Mouse (Mus musculus): ENCODE measurements around the gene Ano1. TPM values are rescaled to one million over a fixed set of nuclear protein-coding genes. Genes with fewer than 3 reads are reported as not detected.

Gene Ano1
- polyA plus RNA-seq, 1 experiment from 2014 or later, result 14.3 TPM

GRCm38 (mm10) chr7:144787501-144787900 lies 35.7 kb upstream of the Ano1 start:
- no peak overlapping the region for H3K4me2 ChIP-seq
- ATAC-seq (replicated peaks; ENCODE audit: insufficient number of reproducible peaks, low FRiP score, low TSS enrichment), result no peak
- 0 out of 2 replicates have a peak overlapping the region, but pooled peaks have one; percentile 10 for H3K9ac ChIP-seq (ENCODE audit: low read depth, low read length)
- H3K36me3 ChIP-seq (ENCODE audit: control insufficient read depth, insufficient read depth, low read length), result no peaks in the 10 kb centered on the region
- no peak overlapping the region for H3K4me3 ChIP-seq (ENCODE audit: low read depth, low read length)
- H3K9me3 ChIP-seq (replicated peaks; ENCODE audit: control insufficient read depth, low read length), result no peaks in the 10 kb centered on the region
- H3K27ac ChIP-seq (ENCODE audit: low read depth, low read length), result peak overlapping the region; percentile 74
- WGBS (ENCODE audit: insufficient replicate concordance), result 79% methylated on average over 5 of the region's 5 CpGs
- peaks cover 29% of the 10 kb centered on the region for H3K27me3 ChIP-seq (ENCODE audit: control insufficient read depth, insufficient read depth, low read length)
- H3K4me1 ChIP-seq (ENCODE audit: control insufficient read depth, insufficient read depth, low read length), result peaks cover 34% of the 10 kb centered on the region

GRCm38 (mm10) chr7:144786571-144786970 lies 34.8 kb upstream of the Ano1 start:
- Histone ChIP-seq H3K9me3 (replicated peaks; ENCODE audit: control insufficient read depth, low read length) (no peaks in the 10 kb centered on the region), H3K4me3 (ENCODE audit: low read depth, low read length) (no peak overlapping the region), H3K27me3 (ENCODE audit: control insufficient read depth, insufficient read depth, low read length) (peaks cover 31% of the 10 kb centered on the region), H3K4me2 (peak overlapping the region; percentile 27), H3K9ac (ENCODE audit: low read depth, low read length) (peak overlapping the region; percentile 12; the same call in 1 of the 2 replicates), H3K36me3 (ENCODE audit: control insufficient read depth, insufficient read depth, low read length) (no peaks in the 10 kb centered on the region), H3K27ac (ENCODE audit: low read depth, low read length) (peak overlapping the region; percentile 82), H3K4me1 (ENCODE audit: control insufficient read depth, insufficient read depth, low read length) (peaks cover 34% of the 10 kb centered on the region)
- 14% methylated on average over 3 of the region's 3 CpGs for WGBS (ENCODE audit: insufficient replicate concordance)
- peak; percentile 92 for ATAC-seq (replicated peaks; ENCODE audit: insufficient number of reproducible peaks, low FRiP score, low TSS enrichment)

GRCm38 (mm10) chr7:144784176-144784575 lies 32.4 kb upstream of the Ano1 start:
- no peak overlapping the region for H3K9ac ChIP-seq (ENCODE audit: low read depth, low read length)
- ATAC-seq (replicated peaks; ENCODE audit: insufficient number of reproducible peaks, low FRiP score, low TSS enrichment), result no peak
- H3K27ac ChIP-seq (ENCODE audit: low read depth, low read length), result peak overlapping the region; percentile 24; the same call in 1 of the 2 replicates

GRCm38 (mm10) chr7:144782402-144782801 lies 30.6 kb upstream of the Ano1 start:
- H3K9ac ChIP-seq (ENCODE audit: low read depth, low read length), result no peak overlapping the region
- no peak overlapping the region for H3K27ac ChIP-seq (ENCODE audit: low read depth, low read length)
- no peaks in the 10 kb centered on the region for H3K36me3 ChIP-seq (ENCODE audit: control insufficient read depth, insufficient read depth, low read length)
- no peak overlapping the region for H3K4me2 ChIP-seq
- H3K27me3 ChIP-seq (ENCODE audit: control insufficient read depth, insufficient read depth, low read length), result peaks cover 39% of the 10 kb centered on the region
- H3K4me3 ChIP-seq (ENCODE audit: low read depth, low read length), result no peak overlapping the region
- no peaks in the 10 kb centered on the region for H3K9me3 ChIP-seq (replicated peaks; ENCODE audit: control insufficient read depth, low read length)
- ATAC-seq (replicated peaks; ENCODE audit: insufficient number of reproducible peaks, low FRiP score, low TSS enrichment), result no peak
- H3K4me1 ChIP-seq (ENCODE audit: control insufficient read depth, insufficient read depth, low read length), result peaks cover 13% of the 10 kb centered on the region
- 73% methylated on average over 1 of the region's 1 CpGs for WGBS (ENCODE audit: insufficient replicate concordance)

More at GRCm38 (mm10) chr7:144784176-144784575, 32.4 kb upstream of the Ano1 start:
- peaks cover 41% of the 10 kb centered on the region for H3K27me3 ChIP-seq (ENCODE audit: control insufficient read depth, insufficient read depth, low read length)
- no peak overlapping the region for H3K4me3 ChIP-seq (ENCODE audit: low read depth, low read length)
- WGBS (ENCODE audit: insufficient replicate concordance), result 48% methylated on average over 4 of the region's 4 CpGs
- H3K4me1 ChIP-seq (ENCODE audit: control insufficient read depth, insufficient read depth, low read length), result peaks cover 27% of the 10 kb centered on the region
- H3K9me3 ChIP-seq (replicated peaks; ENCODE audit: control insufficient read depth, low read length), result no peaks in the 10 kb centered on the region
- no peak overlapping the region for H3K4me2 ChIP-seq
- H3K36me3 ChIP-seq (ENCODE audit: control insufficient read depth, insufficient read depth, low read length), result no peaks in the 10 kb centered on the region

GRCm38 (mm10) chr7:144781337-144781736 lies 29.6 kb upstream of the Ano1 start:
- no peak overlapping the region for H3K9ac ChIP-seq (ENCODE audit: low read depth, low read length)
- no peaks in the 10 kb centered on the region for H3K9me3 ChIP-seq (replicated peaks; ENCODE audit: control insufficient read depth, low read length)
- no peaks in the 10 kb centered on the region for H3K36me3 ChIP-seq (ENCODE audit: control insufficient read depth, insufficient read depth, low read length)
- no peak overlapping the region for H3K27ac ChIP-seq (ENCODE audit: low read depth, low read length)
- H3K4me2 ChIP-seq, result no peak overlapping the region
- H3K27me3 ChIP-seq (ENCODE audit: control insufficient read depth, insufficient read depth, low read length), result peaks cover 45% of the 10 kb centered on the region
- ATAC-seq (replicated peaks; ENCODE audit: insufficient number of reproducible peaks, low FRiP score, low TSS enrichment), result 0 out of 2 replicates have a peak, but pooled peaks have one; percentile 27
- no peak overlapping the region for H3K4me3 ChIP-seq (ENCODE audit: low read depth, low read length)
- 48% methylated on average over 5 of the region's 5 CpGs for WGBS (ENCODE audit: insufficient replicate concordance)
- peaks cover 5% of the 10 kb centered on the region for H3K4me1 ChIP-seq (ENCODE audit: control insufficient read depth, insufficient read depth, low read length)

- Histone ChIP-seq H3K4me1 (ENCODE audit: control insufficient read depth, insufficient read depth, low read length) (peaks cover 2% of the 10 kb centered on the region; the same call in 1 of the 2 replicates), H3K4me2 (no peak overlapping the region), H3K9me3 (replicated peaks; ENCODE audit: control insufficient read depth, low read length) (no peaks in the 10 kb centered on the region), H3K27me3 (ENCODE audit: control insufficient read depth, insufficient read depth, low read length) (peaks cover 44% of the 10 kb centered on the region), H3K27ac (ENCODE audit: low read depth, low read length) (no peak overlapping the region), H3K36me3 (ENCODE audit: control insufficient read depth, insufficient read depth, low read length) (no peaks in the 10 kb centered on the region), H3K4me3 (ENCODE audit: low read depth, low read length) (no peak overlapping the region), H3K9ac (ENCODE audit: low read depth, low read length) (no peak overlapping the region)
- WGBS (ENCODE audit: insufficient replicate concordance), result 47% methylated on average over 8 of the region's 8 CpGs
- no peak for ATAC-seq (replicated peaks; ENCODE audit: insufficient number of reproducible peaks, low FRiP score, low TSS enrichment)
These were observed 28.4 kb upstream of the Ano1 start for GRCm38 (mm10) chr7:144780190-144780589.

GRCm38 (mm10) chr7:144779691-144780090 lies 27.9 kb upstream of the Ano1 start:
- Histone ChIP-seq H3K9ac (ENCODE audit: low read depth, low read length) (no peak overlapping the region), H3K27ac (ENCODE audit: low read depth, low read length) (no peak overlapping the region), H3K36me3 (ENCODE audit: control insufficient read depth, insufficient read depth, low read length) (no peaks in the 10 kb centered on the region), H3K9me3 (replicated peaks; ENCODE audit: control insufficient read depth, low read length) (no peaks in the 10 kb centered on the region), H3K4me2 (no peak overlapping the region), H3K27me3 (ENCODE audit: control insufficient read depth, insufficient read depth, low read length) (peaks cover 40% of the 10 kb centered on the region), H3K4me3 (ENCODE audit: low read depth, low read length) (no peak overlapping the region), H3K4me1 (ENCODE audit: control insufficient read depth, insufficient read depth, low read length) (no peaks in the 10 kb centered on the region)
- ATAC-seq (replicated peaks; ENCODE audit: insufficient number of reproducible peaks, low FRiP score, low TSS enrichment), result no peak
- 60% methylated on average over 2 of the region's 2 CpGs for WGBS (ENCODE audit: insufficient replicate concordance)

- Histone ChIP-seq H3K4me1 (ENCODE audit: control insufficient read depth, insufficient read depth, low read length) (no peaks in the 10 kb centered on the region), H3K4me3 (ENCODE audit: low read depth, low read length) (no peak overlapping the region), H3K4me2 (no peak overlapping the region), H3K27me3 (ENCODE audit: control insufficient read depth, insufficient read depth, low read length) (peaks cover 34% of the 10 kb centered on the region), H3K9me3 (replicated peaks; ENCODE audit: control insufficient read depth, low read length) (no peaks in the 10 kb centered on the region), H3K27ac (ENCODE audit: low read depth, low read length) (no peak overlapping the region), H3K36me3 (ENCODE audit: control insufficient read depth, insufficient read depth, low read length) (no peaks in the 10 kb centered on the region), H3K9ac (ENCODE audit: low read depth, low read length) (no peak overlapping the region)
- 49% methylated on average over 4 of the region's 4 CpGs for WGBS (ENCODE audit: insufficient replicate concordance)
- ATAC-seq (replicated peaks; ENCODE audit: insufficient number of reproducible peaks, low FRiP score, low TSS enrichment), result no peak
These were observed 26.0 kb upstream of the Ano1 start for GRCm38 (mm10) chr7:144777805-144778204.

- Histone ChIP-seq H3K4me3 (ENCODE audit: low read depth, low read length) (no peak overlapping the region), H3K27ac (ENCODE audit: low read depth, low read length) (no peak overlapping the region), H3K4me1 (ENCODE audit: control insufficient read depth, insufficient read depth, low read length) (no peaks in the 10 kb centered on the region), H3K36me3 (ENCODE audit: control insufficient read depth, insufficient read depth, low read length) (no peaks in the 10 kb centered on the region), H3K27me3 (ENCODE audit: control insufficient read depth, insufficient read depth, low read length) (peaks cover 26% of the 10 kb centered on the region), H3K9me3 (replicated peaks; ENCODE audit: control insufficient read depth, low read length) (no peaks in the 10 kb centered on the region), H3K9ac (ENCODE audit: low read depth, low read length) (no peak overlapping the region), H3K4me2 (no peak overlapping the region)
- peak; percentile 44; the same call in 1 of the 2 replicates for ATAC-seq (replicated peaks; ENCODE audit: insufficient number of reproducible peaks, low FRiP score, low TSS enrichment)
- 33% methylated on average over 6 of the region's 6 CpGs for WGBS (ENCODE audit: insufficient replicate concordance)
These were observed 24.2 kb upstream of the Ano1 start for GRCm38 (mm10) chr7:144775804-144776447.

All from heart, embryonic 11.5 days (tissue).